Mouse (Mus musculus): ENCODE measurements around the gene Cwc25. TPM values are rescaled to one million over a fixed set of nuclear protein-coding genes. Genes with fewer than 3 reads are reported as not detected.
A peak's percentile ranks its signal among the peaks of the same experiment; 100 is the strongest.
"Not testable (repeated sequence)": the region's sequence is repeated elsewhere in the genome, so short reads cannot be mapped to it uniquely, and the experiment has no call there.

Gene Cwc25
- polyA plus RNA-seq, 1 experiment from 2014 or later = 9.9 TPM

- H3K27me3 ChIP-seq (ENCODE audit: control insufficient read depth, insufficient read depth, low read length) = no peaks in the 10 kb centered on the region
- no peak for ATAC-seq (replicated peaks; ENCODE audit: insufficient number of reproducible peaks, low FRiP score, low TSS enrichment)
- peaks cover 36% of the 10 kb centered on the region for H3K36me3 ChIP-seq (ENCODE audit: control insufficient read depth, insufficient read depth, low read length)
- H3K9me3 ChIP-seq (replicated peaks; ENCODE audit: control insufficient read depth, low read length) = no peaks in the 10 kb centered on the region
- H3K4me2 ChIP-seq = no peak overlapping the region
- H3K9ac ChIP-seq (ENCODE audit: low read depth, low read length) = no peak overlapping the region
- WGBS (ENCODE audit: insufficient replicate concordance) = 81% methylated on average over 13 of the region's 13 CpGs
- H3K27ac ChIP-seq (ENCODE audit: low read depth, low read length) = no peak overlapping the region
- H3K4me3 ChIP-seq (ENCODE audit: low read depth, low read length) = no peak overlapping the region
- no peaks in the 10 kb centered on the region; the same call in 1 of the 2 replicates for H3K4me1 ChIP-seq (ENCODE audit: control insufficient read depth, insufficient read depth, low read length)
Measured at GRCm38 (mm10) chr11:97711200-97711900, 55.0 kb downstream of the Cwc25 start.

GRCm38 (mm10) chr11:97710067-97710466 is 56.3 kb downstream of the Cwc25 start:
- peaks cover 32% of the 10 kb centered on the region for H3K36me3 ChIP-seq (ENCODE audit: control insufficient read depth, insufficient read depth, low read length)

GRCm38 (mm10) chr11:97703039-97703826 is 63.1 kb downstream of the Cwc25 start, which contains the start of gene Psmb3:
Gene Psmb3 (plus strand): TSS chr11:97703399.
- no peaks in the 10 kb centered on the region for H3K9me3 ChIP-seq (replicated peaks; ENCODE audit: control insufficient read depth, low read length)
- peak; percentile 85 for ATAC-seq (replicated peaks; ENCODE audit: insufficient number of reproducible peaks, low FRiP score, low TSS enrichment)
- peak within 1 kb of the TSS; percentile 94 for H3K4me3 ChIP-seq (ENCODE audit: low read depth, low read length)
- H3K27me3 ChIP-seq (ENCODE audit: control insufficient read depth, insufficient read depth, low read length) = no peaks in the 10 kb centered on the region
- peaks cover 15% of the 10 kb centered on the region for H3K36me3 ChIP-seq (ENCODE audit: control insufficient read depth, insufficient read depth, low read length)
- WGBS (ENCODE audit: insufficient replicate concordance) = under 1% methylated on average over 35 of the region's 35 CpGs
- peak within 1 kb of the TSS; percentile 74 for H3K27ac ChIP-seq (ENCODE audit: low read depth, low read length)
- peak within 1 kb of the TSS; percentile 91 for H3K9ac ChIP-seq (ENCODE audit: low read depth, low read length)
- peak within 1 kb of the TSS; percentile 98 for H3K4me2 ChIP-seq
- peaks cover 20% of the 10 kb centered on the region for H3K4me1 ChIP-seq (ENCODE audit: control insufficient read depth, insufficient read depth, low read length)

More at GRCm38 (mm10) chr11:97710067-97710466, 56.3 kb downstream of the Cwc25 start:
- not testable (repeated sequence) for H3K27me3 ChIP-seq (ENCODE audit: control insufficient read depth, insufficient read depth, low read length); H3K4me3 ChIP-seq (ENCODE audit: low read depth, low read length); H3K27ac ChIP-seq (ENCODE audit: low read depth, low read length); H3K4me2 ChIP-seq; H3K4me1 ChIP-seq (ENCODE audit: control insufficient read depth, insufficient read depth, low read length); H3K9ac ChIP-seq (ENCODE audit: low read depth, low read length); ATAC-seq (replicated peaks; ENCODE audit: insufficient number of reproducible peaks, low FRiP score, low TSS enrichment); H3K9me3 ChIP-seq (replicated peaks; ENCODE audit: control insufficient read depth, low read length)
- WGBS (ENCODE audit: insufficient replicate concordance) = 73% methylated on average over 2 of the region's 2 CpGs

GRCm38 (mm10) chr11:97702393-97702745 is 64.0 kb downstream of the Cwc25 start:
- Histone ChIP-seq H3K9me3 (replicated peaks; ENCODE audit: control insufficient read depth, low read length) (no peaks in the 10 kb centered on the region), H3K9ac (ENCODE audit: low read depth, low read length) (peak overlapping the region; percentile 78), H3K4me2 (peak overlapping the region; percentile 98), H3K27me3 (ENCODE audit: control insufficient read depth, insufficient read depth, low read length) (no peaks in the 10 kb centered on the region), H3K27ac (ENCODE audit: low read depth, low read length) (peak overlapping the region; percentile 74), H3K4me1 (ENCODE audit: control insufficient read depth, insufficient read depth, low read length) (peaks cover 29% of the 10 kb centered on the region), H3K36me3 (ENCODE audit: control insufficient read depth, insufficient read depth, low read length) (peaks cover 13% of the 10 kb centered on the region), H3K4me3 (ENCODE audit: low read depth, low read length) (peak overlapping the region; percentile 94)
- under 1% methylated on average over 24 of the region's 24 CpGs for WGBS (ENCODE audit: insufficient replicate concordance)
- ATAC-seq (replicated peaks; ENCODE audit: insufficient number of reproducible peaks, low FRiP score, low TSS enrichment) = no peak

- Histone ChIP-seq H3K27me3 (ENCODE audit: control insufficient read depth, insufficient read depth, low read length) (no peaks in the 10 kb centered on the region), H3K36me3 (ENCODE audit: control insufficient read depth, insufficient read depth, low read length) (peaks cover 7% of the 10 kb centered on the region), H3K4me3 (ENCODE audit: low read depth, low read length) (peak overlapping the region; percentile 94), H3K4me1 (ENCODE audit: control insufficient read depth, insufficient read depth, low read length) (peaks cover 34% of the 10 kb centered on the region), H3K9me3 (replicated peaks; ENCODE audit: control insufficient read depth, low read length) (no peaks in the 10 kb centered on the region), H3K9ac (ENCODE audit: low read depth, low read length) (no peak overlapping the region), H3K4me2 (peak overlapping the region; percentile 98), H3K27ac (ENCODE audit: low read depth, low read length) (no peak overlapping the region)
- ATAC-seq (replicated peaks; ENCODE audit: insufficient number of reproducible peaks, low FRiP score, low TSS enrichment) = no peak
- WGBS (ENCODE audit: insufficient replicate concordance) = 50% methylated on average over 15 of the region's 15 CpGs
Measured at GRCm38 (mm10) chr11:97701581-97702392, 64.6 kb downstream of the Cwc25 start.

GRCm38 (mm10) chr11:97700746-97701580 is 65.4 kb downstream of the Cwc25 start:
- 18% methylated on average over 30 of the region's 30 CpGs for WGBS (ENCODE audit: insufficient replicate concordance)
- Histone ChIP-seq H3K4me1 (ENCODE audit: control insufficient read depth, insufficient read depth, low read length) (peaks cover 42% of the 10 kb centered on the region), H3K36me3 (ENCODE audit: control insufficient read depth, insufficient read depth, low read length) (peaks cover 2% of the 10 kb centered on the region; the same call in 1 of the 2 replicates), H3K27ac (ENCODE audit: low read depth, low read length) (peak overlapping the region; percentile 97), H3K27me3 (ENCODE audit: control insufficient read depth, insufficient read depth, low read length) (no peaks in the 10 kb centered on the region), H3K4me3 (ENCODE audit: low read depth, low read length) (peak overlapping the region; percentile 87), H3K9ac (ENCODE audit: low read depth, low read length) (peak overlapping the region; percentile 88), H3K4me2 (peak overlapping the region; percentile 98), H3K9me3 (replicated peaks; ENCODE audit: control insufficient read depth, low read length) (no peaks in the 10 kb centered on the region)
- ATAC-seq (replicated peaks; ENCODE audit: insufficient number of reproducible peaks, low FRiP score, low TSS enrichment) = no peak

GRCm38 (mm10) chr11:97700003-97700745 is 66.2 kb downstream of the Cwc25 start, which contains the start of gene Pcgf2:
Gene Pcgf2 (minus strand): TSS chr11:97700497.
- H3K4me3 ChIP-seq (ENCODE audit: low read depth, low read length) = peak within 1 kb of the TSS; percentile 87
- H3K4me1 ChIP-seq (ENCODE audit: control insufficient read depth, insufficient read depth, low read length) = peaks cover 50% of the 10 kb centered on the region
- ATAC-seq (replicated peaks; ENCODE audit: insufficient number of reproducible peaks, low FRiP score, low TSS enrichment) = no peak
- H3K27ac ChIP-seq (ENCODE audit: low read depth, low read length) = peak within 1 kb of the TSS; percentile 97
- peak within 1 kb of the TSS; percentile 98 for H3K4me2 ChIP-seq
- no peaks in the 10 kb centered on the region for H3K27me3 ChIP-seq (ENCODE audit: control insufficient read depth, insufficient read depth, low read length)
- H3K9ac ChIP-seq (ENCODE audit: low read depth, low read length) = peak within 1 kb of the TSS; percentile 91
- H3K36me3 ChIP-seq (ENCODE audit: control insufficient read depth, insufficient read depth, low read length) = peaks cover 2% of the 10 kb centered on the region; the same call in 1 of the 2 replicates
- H3K9me3 ChIP-seq (replicated peaks; ENCODE audit: control insufficient read depth, low read length) = no peaks in the 10 kb centered on the region
- under 1% methylated on average over 85 of the region's 85 CpGs for WGBS (ENCODE audit: insufficient replicate concordance)

Measured in heart, embryonic 11.5 days (tissue).